Mouse (Mus musculus): ENCODE measurements at regions not wholly inside any gene's neighbourhood (a gene's known extent, or its start where the extent isn't known, plus 50 kb on each side); places are given as distances from the start of the nearest gene placed in this dataset.
"Not testable (repeated sequence)": the region's sequence is repeated elsewhere in the genome, so short reads cannot be mapped to it uniquely, and the experiment has no call there.

DNA sequence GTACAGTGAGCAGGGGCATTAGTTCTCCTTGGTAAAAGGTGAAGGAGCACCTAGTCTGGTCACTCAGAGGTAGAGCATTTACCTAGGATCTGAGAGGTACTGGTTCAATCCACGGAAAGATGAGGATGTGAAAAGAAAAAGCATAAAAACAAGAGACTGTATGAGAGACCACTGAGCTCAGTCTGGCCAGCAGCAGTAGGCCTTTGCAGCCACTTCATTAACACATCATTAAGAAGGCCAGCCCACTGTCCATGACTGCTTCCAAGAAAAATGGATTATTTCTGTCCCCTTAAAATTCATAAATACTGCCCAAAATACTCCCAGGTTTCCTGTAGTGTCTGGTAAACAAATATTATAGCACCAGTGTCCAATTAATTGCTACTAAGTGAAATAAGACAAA lies 499.3 kb upstream of the 4930578C19Rik start:
- DNase-seq (ENCODE audit: low spot score in 2 of 2): no peak

DNA sequence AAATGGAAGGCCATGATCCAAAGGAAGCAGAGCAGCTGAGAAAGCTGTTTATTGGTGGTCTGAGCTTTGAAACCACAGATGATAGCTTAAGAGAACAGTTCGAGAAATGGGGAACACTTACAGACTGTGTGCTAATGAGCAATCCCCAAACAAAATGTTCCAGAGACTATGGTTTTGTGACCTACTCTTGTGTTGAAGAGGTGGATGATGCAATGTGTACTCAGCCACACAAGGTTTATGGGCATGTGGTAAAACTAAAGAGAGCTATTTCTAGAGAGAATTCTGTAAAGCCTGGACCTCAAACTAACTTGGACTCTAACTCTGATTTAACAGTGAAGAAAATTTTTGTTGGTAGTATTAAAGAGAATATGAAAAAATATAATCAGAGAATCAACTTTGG lies 481.4 kb upstream of the 4930578C19Rik start:
- DNase-seq (ENCODE audit: low spot score in 2 of 2): no peak

GRCm38 (mm10) chrX:18933340-18933739 lies 472.1 kb upstream of the 4930578C19Rik start:
- no peak for DNase-seq (ENCODE audit: low spot score in 2 of 2)

DNA sequence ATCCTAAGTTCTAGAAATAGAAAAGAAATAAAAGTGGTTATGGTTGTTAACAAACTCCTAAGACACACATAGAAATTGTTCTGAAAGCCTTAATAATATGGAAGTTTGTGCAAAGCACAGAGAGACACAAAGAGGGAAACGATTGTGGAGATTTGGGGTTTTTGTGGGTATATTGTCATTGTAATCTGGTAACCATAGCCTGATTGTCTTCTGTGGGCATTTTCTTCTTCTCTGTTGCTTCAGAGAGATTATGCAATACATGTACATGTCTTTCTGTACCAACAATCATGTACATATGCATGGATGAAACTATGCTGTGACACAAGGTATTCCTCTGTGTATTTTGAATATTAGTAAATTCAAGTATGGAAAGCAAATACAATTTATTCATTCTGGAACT lies 461.9 kb upstream of the 4930578C19Rik start:
- no peak for DNase-seq (ENCODE audit: low spot score in 2 of 2)

DNA sequence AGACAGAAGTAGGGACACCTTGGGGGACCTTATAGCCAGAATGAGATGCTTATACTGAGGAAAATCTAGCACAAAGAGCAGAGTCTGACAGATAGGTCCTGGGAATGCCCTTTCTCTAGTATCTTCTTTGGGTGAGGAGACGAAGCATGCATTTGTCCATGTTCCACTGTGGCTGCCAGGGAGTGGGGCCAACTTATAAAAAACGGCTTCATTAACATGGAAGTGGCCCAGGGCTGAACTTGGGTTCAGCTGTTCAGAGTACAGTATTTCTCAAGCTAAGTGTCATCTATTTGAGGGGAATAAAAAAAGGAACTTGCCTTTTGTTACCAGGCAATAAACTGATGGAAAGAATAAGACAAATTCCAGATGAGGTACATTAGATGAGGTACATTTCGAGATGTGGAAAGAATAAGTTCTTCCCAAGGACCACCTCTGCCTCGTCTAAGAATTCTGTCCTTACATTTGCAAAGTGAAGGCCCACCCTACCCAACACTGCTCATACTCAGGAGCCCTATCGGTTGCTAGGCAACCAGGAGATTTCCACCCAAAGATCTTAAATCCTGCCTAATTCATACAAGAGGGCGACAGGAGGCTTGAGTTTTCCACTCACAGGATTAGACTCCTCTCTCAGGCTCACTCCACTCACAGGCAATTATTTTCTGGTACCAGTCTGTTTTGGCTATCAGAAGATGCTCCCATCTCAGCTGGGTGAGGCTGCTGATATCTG lies 460.3 kb upstream of the 4930578C19Rik start:
- no peak for DNase-seq (ENCODE audit: low spot score in 2 of 2)

GRCm38 (mm10) chrX:18882784-18883171 lies 421.6 kb upstream of the 4930578C19Rik start:
- no peak for DNase-seq (ENCODE audit: low spot score in 2 of 2)

GRCm38 (mm10) chrX:18882088-18882783 lies 421.0 kb upstream of the 4930578C19Rik start:
- DNase-seq (ENCODE audit: low spot score in 2 of 2): peak; percentile 10 to 14

- DNase-seq (ENCODE audit: low spot score in 2 of 2): no peak
Measured at GRCm38 (mm10) chrX:18875734-18876133, 414.5 kb upstream of the 4930578C19Rik start.

DNA sequence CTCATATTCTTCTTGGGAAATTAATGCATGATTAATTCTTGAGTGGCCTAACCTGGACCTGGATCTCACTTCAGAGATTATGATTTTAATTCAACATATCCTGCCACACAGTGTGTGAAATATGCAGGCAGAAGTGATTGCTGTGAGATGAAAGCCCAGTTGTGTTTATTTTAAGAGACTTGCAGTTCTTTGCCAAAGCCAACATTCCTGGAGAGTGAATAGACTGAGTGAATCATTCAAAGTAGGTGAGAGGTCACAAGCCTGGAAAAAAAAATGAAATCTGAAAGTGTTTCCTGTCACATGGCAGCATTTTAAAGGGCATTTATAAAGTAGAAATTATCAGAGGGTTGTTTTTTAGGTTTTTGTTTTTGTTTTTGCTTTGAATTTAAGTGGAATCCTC lies 412.9 kb upstream of the 4930578C19Rik start:
- DNase-seq (ENCODE audit: low spot score in 2 of 2): no peak

- no peak for DNase-seq (ENCODE audit: low spot score in 2 of 2)
Measured at GRCm38 (mm10) chrX:18838668-18839067, 377.5 kb upstream of the 4930578C19Rik start.

- DNase-seq (ENCODE audit: low spot score in 2 of 2): not testable (repeated sequence)
Measured at GRCm38 (mm10) chrX:18824971-18825370, 363.8 kb upstream of the 4930578C19Rik start.

DNA sequence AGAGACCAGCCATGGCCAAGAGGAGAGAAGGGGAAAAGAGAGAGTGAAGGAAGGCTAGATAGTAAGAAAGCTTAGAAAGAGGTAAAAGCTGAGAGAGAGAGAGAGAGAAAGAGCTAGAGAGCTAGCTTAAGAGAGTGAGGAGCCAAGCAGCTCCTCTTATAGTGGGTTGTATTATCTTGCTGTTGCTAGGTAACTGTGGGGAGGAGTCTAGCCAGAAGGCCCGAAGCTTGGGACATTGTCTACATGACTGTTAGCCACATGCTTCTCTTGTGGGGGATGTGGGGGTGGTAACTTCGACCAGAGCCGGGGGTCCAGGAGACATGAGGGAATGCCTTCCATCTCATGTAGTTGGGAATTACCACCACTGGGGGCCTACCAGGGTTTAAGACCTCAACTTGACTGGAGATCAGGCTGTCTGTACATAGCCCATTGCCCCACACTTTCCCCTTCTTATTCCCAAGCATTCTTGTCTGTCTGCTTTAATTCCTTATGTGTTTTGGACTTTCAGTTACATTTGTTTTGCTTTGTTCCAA lies 353.3 kb upstream of the 4930578C19Rik start:
- no peak for DNase-seq (ENCODE audit: low spot score in 2 of 2)

Measured in frontal cortex, postnatal 10 days (tissue).